Mouse (Mus musculus): Measurements from ENCODE around the gene Klhdc8a. TPM values are rescaled to one million over a fixed set of nuclear protein-coding genes. Genes with fewer than 3 reads are reported as not detected.

Klhdc8a gene
- not detected for total RNA-seq (2023)

GRCm38 (mm10) chr1:132298425-132298800 lies at the start of gene Klhdc8a:
Gene Klhdc8a, plus strand, starts transcription at chr1:132298626.

GRCm38 (mm10) chr1:132315889-132316624 lies 17.6 kb downstream of the Klhdc8a start, which contains the start of gene Nuak2:
Gene Nuak2, plus strand, starts transcription at chr1:132316126.

Other genes with a start within 250 kb of the Klhdc8a start
- gene Mfsd4a, start 230.6 kb upstream of the Klhdc8a start, total RNA-seq (2023): 0.43 TPM
- gene Cdk18, start 158.9 kb upstream of the Klhdc8a start, total RNA-seq (2023): not detected
- gene Lemd1, start 107.2 kb upstream of the Klhdc8a start, total RNA-seq (2023): not detected
- gene AC124108.1, start 107.2 kb upstream of the Klhdc8a start, total RNA-seq (2023): not detected
- not detected for gene Gm10188, start 68.9 kb upstream of the Klhdc8a start, total RNA-seq (2023)
- gene Nuak2, start 17.5 kb downstream of the Klhdc8a start, total RNA-seq (2023): 13.2 TPM
- gene Tmcc2, start 92.7 kb downstream of the Klhdc8a start, total RNA-seq (2023): 0.83 TPM
- 21.5 TPM for gene Dstyk, start 118.9 kb downstream of the Klhdc8a start, total RNA-seq (2023)
- 52.2 TPM for gene Rbbp5, start 178.7 kb downstream of the Klhdc8a start, total RNA-seq (2023)
- 13.5 TPM for gene Tmem81, start 207.6 kb downstream of the Klhdc8a start, total RNA-seq (2023)
- 0.92 TPM for gene Cntn2, start 244.6 kb downstream of the Klhdc8a start, total RNA-seq (2023)